ENCODE assay signal across 8 mouse cellular contexts in the genomic region with DNA sequence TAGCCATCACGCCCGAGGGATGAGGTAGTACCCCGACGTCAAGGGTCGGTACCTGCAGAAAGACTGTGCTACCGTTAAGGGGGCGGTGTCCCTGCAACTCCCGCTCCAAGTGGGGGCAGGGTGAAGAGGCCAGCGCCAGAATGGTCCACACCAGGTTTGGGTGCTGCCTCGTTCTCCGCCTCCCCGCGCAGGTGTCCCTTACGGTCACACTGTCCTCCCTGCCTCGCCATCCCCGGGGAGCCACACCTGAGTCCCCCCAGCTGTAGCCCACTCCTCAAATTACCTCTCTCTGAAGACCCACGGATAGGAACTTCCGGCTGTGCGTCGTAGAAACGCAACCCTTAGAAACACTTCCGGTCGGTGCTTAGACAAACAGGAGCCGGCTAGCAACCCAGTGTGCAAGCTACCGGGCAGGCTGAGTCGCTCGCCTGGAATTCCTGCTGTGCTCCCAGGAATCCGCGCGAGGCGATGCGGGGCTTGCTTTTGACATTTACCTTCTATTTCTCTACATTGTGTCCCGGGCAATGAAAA. TPM values are rescaled to one million over a fixed set of nuclear protein-coding genes. Genes with fewer than 3 reads are reported as not detected.
DNase-seq lines count a peak whose midpoint lies in the region; ATAC-seq lines count a peak whose summit lies in the region.

A gene (minus strand): TSS at position 343 of the 531 bp plus-strand sequence.

- peaks cover 20% of the 10 kb centered on the region for H3K4me1 ChIP-seq in hindbrain, embryonic 10.5 days (replicated peaks)

- H3K27me3 ChIP-seq in hindbrain, embryonic 10.5 days (ENCODE audit: insufficient read depth, poor library complexity, severe bottlenecking): no peaks in the 10 kb centered on the region

- ATAC-seq in frontal cortex, adult (ENCODE audit: low TSS enrichment): peak; percentile 98

- under 1% methylated on average over 33 of the region's 33 CpGs for WGBS in hindbrain, embryonic 10.5 days

- peak within 1 kb of the TSS; percentile 90 for H3K4me3 ChIP-seq in hindbrain, embryonic 10.5 days

- H3K27ac ChIP-seq in hindbrain, embryonic 10.5 days: peak within 1 kb of the TSS; percentile 91

- peaks cover 39% of the 10 kb centered on the region for H3K36me3 ChIP-seq in hindbrain, embryonic 10.5 days

- H3K9me3 ChIP-seq in hindbrain, embryonic 10.5 days: no peaks in the 10 kb centered on the region

- peak; percentile 83 for DNase-seq in MN1 (ENCODE audit: low spot score)
- peak; percentile 87 for DNase-seq in cerebellum, adult 8-10 months
- DNase-seq in hindbrain, embryonic 10.5 days (ENCODE audit: low spot score): peak; percentile 91
- DNase-seq in layer of hippocampus, adult 9-11 months: peak; percentile 79
- peak; percentile 89 for DNase-seq in lung, postnatal 10 days
- DNase-seq in ovary, postnatal 36 days (ENCODE audit: low spot score): peak; percentile 82
- DNase-seq in thymus, postnatal 25 days: peak; percentile 83

RNA-seq across cellular contexts. Expression of the gene that starts here (rescaled TPM):
- 69.2 and 72.5 TPM in 2 replicates for polyA plus RNA-seq in hindbrain, embryonic 10.5 days (2016; fragmentation: Nextera tagmentation; extraction: Ambion mirVana)

Comparison
In these comparisons a context has a peak if more than half of its experiments do, and no peak if none do; other contexts are left out.
1. Peak in every context shown above with its lines: DNase-seq, ATAC-seq, H3K4me3 ChIP-seq and H3K27ac ChIP-seq.